Mouse (Mus musculus) mesoderm, embryonic 11.5 days (tissue): Measurements from ENCODE around the gene Dag1.
A peak's percentile ranks its signal among the peaks of the same experiment; 100 is the strongest.
"Not testable (repeated sequence)": the region's sequence is repeated elsewhere in the genome, so short reads cannot be mapped to it uniquely, and the experiment has no call there.

Experiments used
- DNase-seq: peaks from one replicate; pipeline ENCODE4 v3.0.0-alpha.2; 2012; ENCODE audit warnings: low read depth, low spot score

Dag1 gene

DNA sequence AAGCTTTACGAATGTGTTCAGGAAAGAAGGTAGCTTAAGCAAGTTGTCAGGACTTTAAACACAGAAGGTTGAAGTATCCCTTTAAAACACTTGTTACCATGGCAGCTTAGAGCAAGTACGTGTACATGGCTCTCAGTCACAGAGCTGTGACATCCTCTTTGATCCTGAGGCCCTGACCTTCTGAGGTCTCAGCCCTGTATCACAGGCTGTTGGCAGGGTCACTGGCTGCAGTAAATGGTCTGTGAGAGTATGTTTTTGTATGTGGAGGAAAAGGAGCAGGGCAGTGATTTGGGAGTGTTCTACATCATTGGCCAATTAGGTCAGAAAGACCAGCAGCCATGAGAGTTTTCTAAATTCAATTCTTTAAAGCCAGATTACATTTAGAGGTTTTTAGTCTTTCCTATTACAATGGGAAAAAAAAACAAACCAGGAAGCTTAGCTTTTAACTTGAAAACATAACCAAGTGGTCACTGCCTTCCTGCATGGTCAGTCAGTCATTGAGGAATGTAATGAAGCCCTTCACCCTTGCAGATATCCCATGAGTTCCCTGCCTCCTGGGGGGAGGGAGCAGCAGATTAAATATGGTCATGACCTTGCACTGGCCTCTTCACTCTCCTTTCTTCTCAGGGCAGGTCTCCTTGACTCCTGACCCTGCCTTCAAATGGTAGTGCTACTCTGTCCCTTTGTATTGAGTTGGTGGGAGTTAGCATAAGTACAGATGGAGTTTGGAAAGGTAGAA, 35.7 kb downstream of the Dag1 start:
- no peak for DNase-seq

DNA sequence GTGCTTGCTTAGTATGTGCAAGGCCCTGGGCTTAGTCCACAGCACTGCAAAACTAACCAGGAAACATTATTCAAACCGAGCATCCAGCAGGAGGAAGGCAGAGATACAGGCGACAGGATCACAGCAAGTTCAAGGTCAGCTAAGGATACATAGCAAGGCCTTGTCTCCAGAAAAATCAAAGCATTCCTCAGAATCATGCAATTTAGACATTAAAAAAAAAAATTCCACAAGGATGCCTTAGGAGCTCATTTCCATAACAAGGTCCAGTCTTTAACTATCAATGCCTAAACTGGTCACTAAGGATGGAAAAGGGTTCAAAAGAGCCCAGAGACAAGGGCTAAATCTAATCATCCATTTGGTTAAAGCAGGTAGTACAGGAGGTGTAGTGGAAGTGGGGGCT, 38.6 kb downstream of the Dag1 start:
- no peak for DNase-seq

DNA sequence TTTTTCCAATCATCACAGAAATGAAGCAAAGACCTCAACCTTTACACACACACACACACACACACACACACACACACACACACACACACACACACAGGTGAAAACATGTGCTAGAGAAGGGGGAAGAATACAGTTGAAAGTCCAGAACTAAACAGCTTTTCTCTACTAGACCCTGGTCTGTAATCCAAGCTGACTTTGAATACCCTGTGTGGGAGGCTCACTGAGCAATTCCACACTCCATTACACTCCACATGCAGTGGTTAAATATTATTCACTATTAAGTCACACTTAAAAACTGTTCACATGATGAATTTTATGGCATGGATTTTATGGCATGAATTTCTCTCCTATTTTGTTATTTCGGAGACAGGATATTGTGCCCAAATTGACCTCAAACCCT, 40.1 kb downstream of the Dag1 start:
- DNase-seq = no peak

DNA sequence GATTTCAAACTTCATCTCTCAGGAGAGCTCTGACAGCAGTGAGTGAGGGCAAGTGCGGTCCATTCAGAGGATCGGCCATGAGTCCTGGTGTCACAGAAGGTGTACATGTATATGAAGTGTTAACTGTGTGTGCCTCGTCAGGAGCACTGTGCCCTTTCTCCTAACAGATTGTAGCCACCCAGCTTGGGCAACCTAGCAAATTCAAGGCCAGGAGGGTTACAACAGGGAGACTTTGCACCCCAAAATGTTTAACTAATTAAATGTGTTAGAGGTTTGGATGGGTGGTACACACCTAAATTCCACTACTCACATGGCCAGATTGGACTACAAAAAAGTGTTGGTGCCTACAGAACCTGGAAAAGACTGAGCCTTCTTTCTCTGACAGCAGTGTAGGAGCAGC, 42.2 kb downstream of the Dag1 start:
- no peak for DNase-seq

DNA sequence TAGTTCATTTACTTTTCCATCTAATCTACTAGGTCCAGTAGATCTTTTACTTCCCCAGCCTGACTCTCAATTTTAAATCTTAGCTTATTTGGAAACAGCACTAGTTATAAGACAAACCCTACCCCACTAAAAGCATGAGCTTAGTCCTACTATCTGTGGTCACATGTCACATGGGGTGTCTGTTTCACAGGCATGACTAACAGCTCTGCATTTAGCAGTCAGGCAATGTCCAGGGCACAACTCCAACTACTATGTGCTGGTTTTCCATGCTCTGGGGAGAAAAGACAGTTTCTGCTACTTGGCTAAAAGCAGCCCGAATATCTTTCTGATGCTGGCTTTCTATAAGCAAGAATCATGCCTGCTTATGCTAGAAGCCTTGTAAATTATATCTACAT, 43.4 kb downstream of the Dag1 start:
- DNase-seq = no peak

DNA sequence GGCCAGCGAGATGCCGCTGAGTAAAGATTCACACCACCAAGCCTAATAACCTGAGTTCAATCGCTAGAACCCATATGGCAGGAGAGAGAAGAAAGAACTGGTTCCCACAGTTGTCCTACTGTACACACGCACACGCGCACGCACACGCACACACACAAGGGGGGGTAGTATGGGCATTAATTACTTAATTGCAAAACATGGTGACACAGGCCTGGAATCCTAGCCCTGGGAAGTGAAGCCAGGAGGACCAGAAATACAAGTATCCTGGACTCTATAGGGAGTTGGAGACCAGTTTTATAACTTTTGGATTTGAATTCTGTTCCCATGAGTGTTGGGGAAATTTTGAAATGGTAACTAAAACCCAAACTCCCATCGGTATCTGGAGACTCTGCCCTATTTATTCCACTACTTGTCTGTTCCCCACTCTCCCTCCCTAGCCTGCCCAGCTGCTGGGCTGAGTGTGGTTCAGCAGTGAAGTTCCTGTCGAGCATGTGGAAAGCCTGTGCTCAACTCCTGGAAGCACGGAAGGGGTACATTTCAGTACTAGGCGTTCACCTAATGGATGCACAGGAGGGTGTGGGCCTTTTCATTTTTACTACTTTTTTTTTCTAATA, 43.9 kb downstream of the Dag1 start:
- no peak for DNase-seq

DNA sequence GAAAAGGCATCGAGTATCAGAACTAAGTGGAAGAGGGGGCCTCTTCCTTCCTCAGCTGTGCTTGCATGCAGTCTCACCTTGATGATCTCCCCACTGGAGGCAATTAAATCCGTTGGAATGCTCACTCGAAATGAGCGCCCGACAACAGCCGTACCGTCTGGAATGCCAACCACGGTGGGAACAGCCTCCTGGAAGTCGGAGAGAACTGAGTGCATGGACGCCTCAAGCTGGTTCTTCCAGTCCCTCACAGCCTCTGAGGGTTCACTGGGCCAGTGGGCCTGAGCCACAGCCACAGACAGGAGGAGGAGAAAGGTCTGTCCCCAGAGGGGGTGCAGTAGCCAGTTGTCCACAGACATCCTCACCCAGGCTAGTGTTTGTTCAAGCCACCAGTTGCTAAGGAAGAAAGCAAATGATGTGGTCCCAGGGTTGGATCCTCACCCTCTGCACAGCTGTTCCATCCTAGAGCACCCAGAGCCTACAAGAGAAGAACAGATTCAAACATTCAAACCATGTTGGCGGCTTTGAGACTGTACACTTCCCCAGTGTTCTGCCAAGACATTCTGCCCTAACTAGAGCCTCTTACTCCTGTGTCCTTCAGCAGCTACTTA, 45.7 kb downstream of the Dag1 start:
- DNase-seq = no peak

DNA sequence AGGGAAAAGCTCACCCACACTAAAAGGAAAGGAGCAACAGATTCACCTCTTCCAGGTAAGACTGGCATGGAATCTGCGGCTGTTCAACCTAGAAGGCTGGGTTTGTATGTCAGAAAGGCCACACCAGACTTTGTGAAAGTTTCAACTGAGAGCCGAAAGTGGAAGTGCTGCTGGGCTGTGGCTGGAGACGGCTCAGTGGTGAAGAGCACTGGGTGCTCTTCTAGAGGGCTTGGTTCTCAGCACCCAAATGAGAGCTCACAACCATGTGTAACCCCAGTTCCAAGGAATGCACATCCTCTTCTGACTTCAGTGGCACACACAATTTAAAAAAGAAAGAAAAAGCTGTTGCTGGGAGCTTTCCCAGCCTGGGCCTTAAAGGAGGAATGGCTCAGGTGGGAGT, 46.4 kb downstream of the Dag1 start:
- DNase-seq = no peak

DNA sequence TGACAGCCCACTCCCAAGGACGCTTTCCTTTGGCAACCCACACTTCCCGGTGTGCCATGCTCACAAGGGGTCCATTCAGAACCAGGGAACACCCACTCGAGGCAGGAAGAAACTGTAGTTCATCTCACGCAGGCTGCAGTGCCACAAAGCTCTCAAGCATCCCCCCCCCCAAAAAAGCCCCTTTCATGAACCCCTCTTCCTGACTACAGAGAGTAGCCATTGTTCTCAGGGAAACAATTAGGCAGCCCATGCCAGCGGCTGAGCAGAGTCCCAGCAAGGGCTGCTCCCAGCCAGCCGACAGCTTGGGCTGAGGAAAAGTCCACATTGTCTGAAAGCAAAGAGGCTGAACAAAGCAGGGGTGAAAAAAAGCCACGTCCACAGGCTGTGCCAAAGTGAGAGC, 50.7 kb downstream of the Dag1 start:
- DNase-seq = peak; percentile 52

DNA sequence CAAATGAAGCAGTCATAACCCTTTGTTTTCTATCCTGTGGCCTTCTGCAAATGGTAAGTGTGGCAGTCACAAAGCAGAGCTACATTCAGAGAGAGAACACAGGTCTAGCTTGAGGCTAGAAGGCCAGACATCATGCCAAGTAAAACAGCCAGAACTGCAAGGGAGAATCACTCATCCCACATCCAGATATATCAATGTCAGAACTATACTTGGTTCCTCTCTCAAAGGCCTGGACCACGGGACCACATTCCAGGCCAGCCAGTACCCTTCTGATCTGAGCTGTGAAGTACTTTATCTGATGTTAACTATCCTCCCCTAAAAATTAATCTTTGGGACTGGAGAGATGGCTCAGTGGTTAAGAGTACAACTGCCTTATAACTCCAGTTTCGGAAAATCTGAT, 51.3 kb downstream of the Dag1 start:
- DNase-seq = no peak

DNA sequence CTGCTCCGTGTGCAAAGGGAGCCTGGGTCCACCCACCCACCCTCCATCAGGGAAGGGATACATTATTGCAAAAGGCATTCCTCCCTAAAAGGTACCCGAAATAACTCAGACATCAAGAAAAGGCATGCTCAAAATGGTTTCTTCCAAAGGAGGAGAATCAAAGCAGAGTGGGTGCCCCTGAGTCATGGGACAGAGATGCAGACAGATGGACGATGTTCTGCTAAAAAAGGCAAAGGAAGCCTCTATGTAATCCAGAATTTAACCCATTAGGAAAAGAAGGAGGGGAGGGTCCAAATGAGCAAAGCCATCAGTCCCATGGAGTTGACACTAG, 58.2 kb downstream of the Dag1 start:
- DNase-seq = no peak

DNA sequence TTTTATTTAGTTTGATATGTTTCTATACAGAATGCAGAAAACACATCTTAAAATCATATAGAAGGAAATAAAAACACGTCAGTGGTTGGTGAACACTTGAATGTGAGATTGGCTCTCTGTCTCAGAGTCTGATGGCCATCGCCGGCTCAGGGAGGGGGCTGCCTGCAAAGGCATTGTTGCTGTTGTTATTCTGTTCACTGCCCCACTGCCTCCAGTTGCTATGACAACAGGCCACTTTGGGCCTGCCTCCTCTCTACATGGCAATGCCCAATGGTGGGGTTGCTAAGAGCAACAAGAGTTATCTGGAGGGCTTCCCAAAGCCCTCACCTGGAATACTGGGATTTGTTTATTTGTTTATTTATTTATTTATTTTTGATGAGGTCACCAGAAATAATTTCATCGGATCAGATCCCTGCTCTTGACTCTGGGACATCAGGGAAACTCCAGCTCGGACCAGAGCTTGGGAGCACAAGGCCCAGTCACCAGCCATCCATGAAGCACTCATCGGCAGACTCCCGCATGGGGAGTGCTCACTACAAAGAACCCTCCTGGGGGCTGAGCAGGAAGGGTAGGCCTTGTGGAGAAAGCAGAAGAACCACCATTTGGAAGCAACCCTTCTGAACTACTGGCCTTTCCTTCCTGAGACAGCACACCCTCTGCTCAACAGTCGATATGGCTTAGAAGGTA, 58.7 kb downstream of the Dag1 start:
- no peak for DNase-seq

DNA sequence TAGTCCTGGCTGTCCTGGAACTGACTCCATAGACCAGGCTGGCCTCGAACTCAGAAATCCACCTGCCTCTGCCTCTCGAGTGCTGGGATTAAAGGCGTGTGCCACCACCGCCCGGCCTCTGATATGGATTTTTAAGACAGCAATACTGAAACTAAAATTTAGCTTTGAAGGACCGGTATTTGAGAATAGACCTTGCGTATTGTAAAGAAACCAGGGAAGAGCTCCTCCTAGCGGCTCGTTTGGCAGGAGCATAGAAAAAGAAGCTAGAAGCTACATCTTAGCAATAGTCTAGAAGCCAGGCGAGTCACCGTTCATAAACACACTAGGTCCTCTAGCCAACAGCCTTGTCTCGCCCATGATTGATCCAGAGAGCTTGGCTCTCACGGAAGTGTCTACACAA, 60.7 kb downstream of the Dag1 start:
- DNase-seq = peak; percentile 66

DNA sequence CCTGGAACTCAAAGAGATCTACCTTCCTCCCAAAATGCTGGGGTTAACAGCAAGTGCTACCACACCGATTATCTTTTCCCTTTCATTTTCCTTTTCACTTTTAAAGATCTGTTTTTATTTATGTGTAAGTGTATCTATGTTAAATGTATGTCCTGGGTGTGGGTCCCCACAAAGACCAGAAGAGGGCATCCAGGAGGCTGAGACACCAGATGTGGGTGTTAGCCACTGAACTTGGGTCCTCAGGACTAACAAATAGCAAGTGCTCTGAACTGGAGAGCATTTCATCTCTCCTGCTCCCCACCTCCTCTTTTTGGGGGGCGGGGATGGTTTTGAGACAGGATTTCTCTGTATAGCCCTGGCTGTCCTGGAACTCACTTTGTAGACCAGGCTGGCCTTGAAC, 61.6 kb downstream of the Dag1 start:
- no peak for DNase-seq

DNA sequence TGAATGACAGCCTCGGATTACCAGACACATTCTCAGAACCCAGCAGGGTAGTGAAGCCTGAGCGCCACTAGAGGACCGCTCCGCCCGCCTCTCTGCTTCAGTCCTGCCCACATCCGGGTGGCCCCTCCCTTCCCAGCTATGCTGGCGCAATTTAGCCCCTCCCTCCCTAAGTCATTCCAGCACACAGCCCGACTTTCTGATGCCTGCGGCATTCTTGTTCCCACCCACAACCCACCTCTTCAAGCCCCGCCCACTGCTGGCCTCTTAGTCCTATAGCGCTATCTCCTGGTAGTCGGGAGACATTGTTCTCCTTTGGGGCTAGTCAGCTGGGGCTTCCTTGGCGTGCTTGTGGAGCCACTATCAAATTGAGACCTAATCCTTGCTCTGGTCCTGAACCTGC, 62.6 kb downstream of the Dag1 start:
- peak; percentile 98 for DNase-seq

DNA sequence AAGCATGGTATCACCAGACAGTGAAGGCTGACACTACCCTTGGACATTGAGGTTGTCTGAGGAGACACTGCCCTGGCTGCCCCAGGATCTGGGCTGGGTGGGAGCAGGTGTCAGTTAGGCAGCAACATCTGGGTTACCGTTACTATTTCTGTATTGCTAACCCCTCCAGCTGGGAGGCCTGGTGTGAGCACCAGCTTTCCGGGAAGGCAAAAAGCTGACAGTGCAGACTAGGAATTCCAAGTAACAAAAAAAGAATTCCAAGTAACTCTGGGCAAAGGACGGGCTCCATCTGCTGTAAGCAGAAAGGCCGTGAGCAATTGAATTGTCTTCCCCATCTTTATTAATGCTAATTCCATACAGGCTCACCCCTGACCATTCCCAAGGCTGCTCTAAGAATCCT, 65.1 kb downstream of the Dag1 start:
- DNase-seq = no peak

DNA sequence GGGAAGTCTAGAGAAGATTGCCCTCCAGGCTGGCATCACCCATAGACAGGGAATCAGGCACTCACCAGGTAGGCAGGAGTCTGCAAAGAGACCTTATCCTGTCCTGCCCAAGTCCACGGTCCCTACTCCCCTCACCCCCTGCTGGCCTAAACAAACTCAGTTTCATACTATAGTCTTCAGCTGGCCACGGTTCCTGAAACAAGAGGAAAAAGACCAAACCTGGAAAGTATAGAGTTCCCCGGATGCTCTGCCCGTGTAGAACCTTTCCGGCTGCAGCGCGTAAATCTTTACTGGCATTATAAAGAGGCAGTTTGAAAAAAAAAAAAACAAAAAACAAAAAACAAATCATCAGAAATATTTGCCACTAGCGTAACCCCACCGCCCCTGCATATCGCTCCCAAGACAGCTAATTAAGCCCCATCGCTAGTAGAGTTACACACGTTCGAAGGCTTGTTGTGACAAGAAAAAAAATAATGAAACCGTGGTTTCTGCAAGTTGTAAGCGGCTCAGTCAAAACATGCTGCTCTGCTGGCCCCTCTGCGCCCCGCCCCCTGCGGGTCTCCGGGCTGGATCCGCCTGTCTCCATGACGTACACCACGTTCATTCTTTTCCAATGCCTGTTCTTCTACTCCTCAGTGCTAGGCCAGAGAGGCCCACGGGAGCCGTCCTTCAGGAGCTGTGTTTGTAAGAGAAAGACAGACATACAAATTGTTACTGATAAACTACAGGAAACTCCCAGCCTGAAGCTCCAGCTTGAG, 66.7 kb downstream of the Dag1 start:
- DNase-seq = no peak

DNA sequence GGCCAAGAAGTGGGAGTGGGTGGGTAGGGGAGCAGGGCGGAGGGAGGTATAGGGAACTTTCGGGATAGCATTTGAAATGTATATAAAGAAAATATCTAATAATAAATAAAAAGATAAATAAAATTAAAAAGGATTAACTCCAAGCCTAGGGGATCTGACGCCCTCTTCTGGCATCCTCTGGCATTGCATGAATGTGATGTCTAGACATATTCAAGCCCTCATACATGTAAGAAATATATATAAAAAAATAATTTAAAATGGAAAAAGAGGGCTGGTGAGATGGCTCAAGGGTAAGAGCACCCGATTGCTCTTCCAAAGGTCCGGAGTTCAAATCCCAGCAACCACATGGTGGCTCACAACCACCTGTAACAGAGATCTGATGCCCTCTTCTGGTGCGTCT, 67.5 kb downstream of the Dag1 start:
- not testable (repeated sequence) for DNase-seq

DNA sequence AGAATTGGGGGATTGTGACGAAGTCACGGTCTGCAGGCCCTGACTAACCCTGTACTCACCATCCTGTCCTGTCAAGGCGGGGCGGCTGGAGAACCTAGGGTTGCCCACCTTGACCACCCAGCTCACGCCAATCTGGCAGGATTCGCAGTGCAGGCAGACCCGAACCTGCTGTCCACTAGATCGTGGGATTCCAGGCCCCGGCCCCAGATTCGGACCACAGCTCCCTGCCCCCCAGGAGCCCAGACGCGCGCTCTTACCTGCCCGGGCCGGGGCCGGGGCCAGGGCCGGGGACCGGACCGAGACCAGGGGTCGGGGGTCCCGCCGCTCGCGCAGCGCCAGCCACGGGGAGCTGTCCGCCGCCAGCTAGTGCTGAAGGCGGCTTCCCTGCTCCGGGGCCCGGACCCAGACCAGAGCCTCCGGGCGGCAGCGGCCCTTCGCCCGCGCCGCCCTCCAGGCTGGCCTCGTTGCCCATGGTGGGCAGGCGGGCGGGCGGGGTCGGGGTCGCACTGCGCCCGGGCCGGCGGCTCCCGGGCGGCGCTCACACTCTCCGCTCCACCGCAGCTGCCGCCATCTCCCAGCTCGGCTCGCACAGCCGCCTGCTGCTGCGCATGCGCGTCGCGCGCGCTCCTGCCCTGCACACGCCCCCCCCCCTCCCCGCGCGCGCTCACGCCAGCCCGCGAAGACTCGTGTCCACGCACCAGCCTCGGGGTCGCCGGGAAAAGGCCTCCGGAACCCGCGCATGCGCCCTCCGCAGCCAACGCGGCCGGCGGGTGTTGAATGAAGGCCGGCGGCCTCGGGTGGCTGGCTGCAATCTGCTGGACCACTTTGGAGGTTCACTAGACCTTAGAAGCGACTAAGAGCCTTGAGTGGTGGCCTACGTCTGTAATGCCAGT, 73.7 kb downstream of the Dag1 start, which contains the start of gene Bsn:
TSS of gene Bsn (minus strand) at position 598 of the 893 bp plus-strand sequence.
- DNase-seq = peak; percentile 85

DNA sequence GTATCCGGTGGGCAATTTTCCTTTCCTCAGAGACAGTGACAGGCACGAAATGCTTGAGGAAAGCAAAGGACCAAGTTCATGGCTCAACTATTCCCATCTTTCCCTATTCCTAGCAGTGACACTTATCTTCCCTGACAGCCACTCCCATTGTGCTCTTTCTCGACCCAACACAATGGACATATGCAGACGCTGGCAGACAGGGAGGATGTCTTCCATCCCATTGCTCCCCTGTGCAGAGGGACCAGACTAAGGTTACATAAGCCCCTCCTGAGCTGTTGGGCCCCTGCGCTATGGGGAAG, 74.3 kb downstream of the Dag1 start:
- no peak for DNase-seq

DNA sequence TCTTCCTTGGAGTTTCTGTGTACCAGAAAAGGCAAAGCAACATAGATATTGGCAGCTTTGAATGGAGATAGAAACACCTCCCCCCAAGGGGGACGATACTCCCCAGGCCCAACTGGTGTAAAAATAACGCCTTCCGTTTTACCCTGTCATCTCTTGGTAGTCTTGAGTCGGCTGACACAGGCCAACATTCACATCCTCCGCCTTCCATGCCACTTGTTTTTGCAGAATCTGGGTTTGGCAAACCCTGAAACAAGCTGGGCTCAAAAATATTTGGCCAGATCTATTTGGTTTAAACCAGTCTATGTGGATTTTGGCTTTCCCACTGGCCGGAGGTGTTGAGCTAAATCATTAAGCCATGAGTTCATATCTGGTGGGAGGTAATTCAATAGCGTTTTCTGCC, 74.7 kb downstream of the Dag1 start:
- no peak for DNase-seq
